Mouse (Mus musculus) ovary, adult 18-20 months (tissue): Measurements from ENCODE around the gene Scrt2.
A peak's percentile ranks its signal among the peaks of the same experiment; 100 is the strongest.
"Not testable (repeated sequence)": the region's sequence is repeated elsewhere in the genome, so short reads cannot be mapped to it uniquely, and the experiment has no call there.

Experiments
- DNase-seq: peaks from one replicate; pipeline ENCODE4 v3.0.0; 2022; ENCODE audit warnings: low spot score, mixed read lengths

Gene Scrt2

GRCm38 (mm10) chr2:152080685-152081541 lies at the start of gene Scrt2:
Gene Scrt2, plus strand, starts transcription at chr2:152081529.
- DNase-seq: no peak

DNA sequence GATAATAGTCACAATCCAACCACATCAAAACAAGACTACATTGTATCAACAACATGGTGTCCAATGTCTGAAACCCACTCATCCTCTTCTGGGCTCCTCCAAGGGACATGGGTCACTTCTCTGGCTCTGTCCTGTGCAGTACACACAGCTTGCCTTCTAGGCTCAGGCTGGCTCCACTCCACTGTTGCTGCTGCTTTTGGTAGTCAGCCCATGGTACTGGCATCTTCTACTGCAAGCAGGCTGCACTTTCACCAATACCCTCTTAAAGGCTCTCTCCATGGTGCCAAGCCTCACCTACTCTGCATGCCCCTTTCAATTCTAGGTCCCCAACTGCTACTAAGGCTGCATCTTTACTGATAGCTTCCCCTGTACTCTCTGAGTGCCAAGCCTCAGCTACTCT lies 41.2 kb upstream of the Scrt2 start:
- no peak for DNase-seq

DNA sequence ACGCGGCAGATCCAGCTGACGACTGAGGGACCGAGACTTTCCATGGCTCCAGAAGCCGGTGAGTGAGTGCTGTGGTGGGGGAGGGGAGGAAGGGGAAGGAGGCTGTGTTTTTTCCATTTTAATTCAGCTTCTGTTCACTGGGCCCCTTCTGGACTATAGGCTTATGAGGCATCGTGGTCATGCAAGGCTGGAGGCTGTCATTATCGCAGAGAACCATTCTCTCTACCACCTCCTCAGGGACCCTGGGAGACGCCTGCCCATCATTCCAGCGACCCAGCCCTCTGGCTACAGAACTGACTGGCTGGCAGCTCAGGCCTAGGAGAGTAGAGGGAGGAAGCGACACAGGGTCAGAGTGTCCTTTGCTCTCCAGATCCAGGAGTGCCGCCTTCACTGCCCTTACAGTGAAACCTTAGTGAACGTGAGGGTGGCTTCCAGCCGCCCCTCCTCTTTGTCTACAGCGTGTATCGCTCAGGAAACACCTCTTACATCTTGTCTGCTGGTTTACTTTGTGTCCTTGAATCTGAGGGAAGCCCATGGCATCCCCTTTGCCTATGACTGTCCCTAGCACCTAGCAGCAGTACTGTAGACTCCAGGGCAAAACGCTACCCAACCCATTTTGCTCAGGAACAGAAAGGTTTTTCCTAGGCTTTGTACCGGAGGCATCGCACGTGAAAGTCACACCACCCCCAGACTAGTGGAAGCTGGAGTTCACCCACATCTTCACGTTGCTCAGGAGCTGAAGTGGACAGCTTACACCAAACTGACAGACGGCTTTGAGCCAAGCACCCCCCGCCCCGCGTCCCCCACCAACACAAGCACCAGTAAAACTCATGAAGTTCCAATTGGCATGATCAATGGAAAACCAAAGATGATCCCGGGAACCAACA lies 34.0 kb upstream of the Scrt2 start:
- DNase-seq: no peak

GRCm38 (mm10) chr2:152048003-152048980 lies 33.0 kb upstream of the Scrt2 start:
- no peak for DNase-seq

GRCm38 (mm10) chr2:152048981-152049441 lies 32.3 kb upstream of the Scrt2 start:
- peak; percentile 50 for DNase-seq

GRCm38 (mm10) chr2:152049611-152050270 lies 31.6 kb upstream of the Scrt2 start:
- no peak for DNase-seq

- DNase-seq: no peak
These were observed 31.0 kb upstream of the Scrt2 start for GRCm38 (mm10) chr2:152050316-152050715.

DNA sequence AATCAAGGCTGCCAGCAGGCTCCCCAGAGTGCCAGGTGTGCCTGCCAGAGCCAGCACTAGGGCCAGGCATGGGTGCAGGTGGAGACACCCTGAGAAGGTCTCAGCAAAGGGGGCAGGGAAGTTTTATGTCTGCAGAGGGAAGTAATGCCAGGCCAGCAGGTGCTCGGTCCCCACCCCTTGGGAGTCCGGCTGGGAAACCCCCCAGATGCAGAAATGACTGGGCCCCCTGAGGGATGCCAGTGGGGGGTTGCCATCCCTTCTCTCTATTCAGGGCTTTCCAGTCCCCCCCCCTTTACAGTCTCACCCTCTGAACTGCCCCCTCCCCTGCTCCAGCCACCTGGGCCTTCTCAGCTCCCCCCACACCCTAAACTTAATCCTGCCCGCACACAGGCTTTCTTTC lies 29.3 kb upstream of the Scrt2 start:
- DNase-seq: no peak

GRCm38 (mm10) chr2:152055406-152055805 lies 25.9 kb upstream of the Scrt2 start:
- DNase-seq: no peak

GRCm38 (mm10) chr2:152056368-152057251 lies 24.7 kb upstream of the Scrt2 start:
- DNase-seq: no peak

GRCm38 (mm10) chr2:152057252-152057563 lies 24.1 kb upstream of the Scrt2 start:
- no peak for DNase-seq

DNA sequence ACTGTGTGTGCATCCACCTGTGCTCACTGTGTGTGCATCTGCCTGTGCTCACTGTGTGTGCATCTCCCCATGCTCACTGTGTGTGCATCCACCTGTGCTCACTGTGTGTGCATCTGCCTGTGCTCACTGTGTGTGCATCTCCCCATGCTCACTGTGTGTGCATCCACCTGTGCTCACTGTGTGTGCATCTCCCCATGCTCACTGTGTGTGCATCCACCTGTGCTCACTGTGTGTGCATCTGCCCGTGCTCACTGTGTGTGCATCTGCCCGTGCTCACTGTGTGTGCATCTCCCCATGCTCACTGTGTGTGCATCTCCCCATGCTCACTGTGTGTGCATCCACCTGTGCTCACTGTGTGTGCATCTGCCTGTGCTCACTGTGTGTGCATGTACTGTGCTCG lies 18.5 kb upstream of the Scrt2 start:
- not testable (repeated sequence) for DNase-seq

DNA sequence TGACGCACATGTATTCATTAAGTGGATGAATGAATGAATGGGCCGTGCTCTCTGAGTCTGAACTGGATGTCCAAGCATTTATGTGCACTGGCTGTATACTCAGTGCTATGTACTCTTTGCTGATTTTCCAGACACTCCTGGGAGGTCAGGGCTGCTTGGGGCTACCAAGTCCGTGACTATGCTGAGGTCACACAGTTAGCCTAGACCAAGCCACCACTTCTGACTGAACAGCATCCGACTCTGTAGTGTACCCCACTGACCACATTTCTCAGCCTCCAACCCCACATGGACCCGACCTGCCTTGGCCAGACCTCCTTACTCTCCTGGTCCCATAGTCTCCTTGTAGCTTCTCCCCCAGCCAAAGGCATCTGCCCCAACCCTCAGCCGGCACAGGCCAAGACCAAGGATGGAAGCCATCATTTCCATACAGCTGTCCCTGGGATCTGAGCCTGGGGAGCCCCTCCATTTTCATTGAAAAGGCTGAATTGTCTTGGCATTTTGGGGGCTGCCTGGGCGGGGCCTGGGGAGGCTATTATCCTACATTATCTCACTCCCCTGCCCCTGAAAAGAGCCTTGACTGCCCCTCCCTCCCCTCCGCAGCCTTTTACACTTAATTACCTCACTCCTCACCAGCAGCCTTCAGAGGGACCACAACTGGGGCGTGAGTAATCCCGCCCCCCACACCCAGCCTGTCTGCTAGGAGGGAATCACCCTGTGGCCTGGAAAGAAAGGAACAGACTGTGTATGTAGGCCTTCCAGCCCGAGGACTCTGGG lies 12.5 kb upstream of the Scrt2 start:
- no peak for DNase-seq

- no peak for DNase-seq
These were observed 11.9 kb upstream of the Scrt2 start for GRCm38 (mm10) chr2:152069434-152069786.

DNA sequence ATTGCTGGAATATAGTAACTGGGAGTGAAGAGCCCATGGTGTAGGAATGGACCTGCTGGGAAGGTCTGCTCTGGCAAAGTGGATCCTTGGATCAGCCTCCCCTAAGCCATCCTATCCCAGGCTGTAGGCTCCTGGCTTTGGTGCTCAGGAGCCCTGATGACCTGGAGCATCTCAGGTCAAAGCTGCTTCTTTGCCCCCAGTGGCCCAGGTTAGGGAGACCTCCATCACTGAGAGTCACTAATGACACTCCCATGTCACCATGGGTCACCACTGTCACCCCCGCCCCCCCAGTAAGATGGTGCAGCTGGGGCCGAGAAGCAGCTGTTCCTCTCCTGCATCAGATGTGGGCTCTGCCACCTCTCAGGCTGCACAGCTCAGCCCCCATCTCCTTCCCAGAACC lies 11.4 kb upstream of the Scrt2 start:
- no peak for DNase-seq

DNA sequence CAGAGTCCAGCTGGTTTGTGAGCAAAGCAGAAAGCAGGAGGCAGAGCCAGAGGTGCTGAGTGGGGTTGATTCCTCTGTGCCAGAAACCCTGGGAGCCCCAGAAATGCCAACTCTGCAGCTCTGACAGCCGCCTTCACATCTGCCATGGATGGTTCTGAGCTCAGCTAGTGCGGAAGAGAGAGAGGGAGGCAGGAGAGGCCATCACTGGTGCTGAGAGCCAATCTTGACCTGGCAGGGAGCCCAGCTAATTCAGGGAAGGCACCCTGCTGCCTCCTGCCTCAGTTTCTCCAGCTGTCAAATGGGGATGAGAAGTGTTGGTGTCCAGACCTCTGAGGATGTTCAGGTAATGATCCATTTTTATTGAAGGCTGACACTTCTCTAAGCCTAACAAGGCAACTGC lies 6.8 kb upstream of the Scrt2 start:
- DNase-seq: no peak

DNA sequence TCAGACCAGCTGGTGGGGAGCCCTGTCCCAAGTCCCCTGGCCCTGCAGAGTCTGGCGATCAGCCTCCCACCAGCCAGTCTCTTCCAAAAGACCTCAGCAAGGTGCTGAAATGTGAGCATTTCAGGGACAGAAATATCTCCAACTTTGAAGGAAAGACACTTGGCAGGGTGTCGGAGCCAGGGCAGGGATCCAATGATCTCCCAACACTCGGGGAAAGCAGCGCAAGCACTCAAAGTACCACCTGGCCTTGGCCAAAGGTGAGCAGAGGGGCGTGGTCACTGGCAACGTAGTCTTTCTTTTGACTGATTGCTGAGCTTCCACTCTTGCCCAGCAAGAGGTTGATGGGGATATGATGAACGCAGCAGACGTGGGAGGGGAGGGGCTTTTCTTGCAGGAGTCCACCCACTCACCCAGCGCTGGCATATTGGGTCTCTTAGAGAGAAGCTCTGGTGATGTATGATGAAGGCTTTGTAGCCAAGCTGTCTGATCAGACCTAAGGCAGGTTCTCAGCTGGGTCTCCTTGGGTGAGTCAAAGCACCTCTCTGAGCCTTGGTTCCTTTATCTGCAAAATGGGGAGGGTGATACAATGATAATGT lies 5.9 kb upstream of the Scrt2 start:
- DNase-seq: no peak

- no peak for DNase-seq
These were observed 4.0 kb upstream of the Scrt2 start for GRCm38 (mm10) chr2:152077337-152077736.
